ENCODE assay signal across 8 mouse cellular contexts in the genomic region with DNA sequence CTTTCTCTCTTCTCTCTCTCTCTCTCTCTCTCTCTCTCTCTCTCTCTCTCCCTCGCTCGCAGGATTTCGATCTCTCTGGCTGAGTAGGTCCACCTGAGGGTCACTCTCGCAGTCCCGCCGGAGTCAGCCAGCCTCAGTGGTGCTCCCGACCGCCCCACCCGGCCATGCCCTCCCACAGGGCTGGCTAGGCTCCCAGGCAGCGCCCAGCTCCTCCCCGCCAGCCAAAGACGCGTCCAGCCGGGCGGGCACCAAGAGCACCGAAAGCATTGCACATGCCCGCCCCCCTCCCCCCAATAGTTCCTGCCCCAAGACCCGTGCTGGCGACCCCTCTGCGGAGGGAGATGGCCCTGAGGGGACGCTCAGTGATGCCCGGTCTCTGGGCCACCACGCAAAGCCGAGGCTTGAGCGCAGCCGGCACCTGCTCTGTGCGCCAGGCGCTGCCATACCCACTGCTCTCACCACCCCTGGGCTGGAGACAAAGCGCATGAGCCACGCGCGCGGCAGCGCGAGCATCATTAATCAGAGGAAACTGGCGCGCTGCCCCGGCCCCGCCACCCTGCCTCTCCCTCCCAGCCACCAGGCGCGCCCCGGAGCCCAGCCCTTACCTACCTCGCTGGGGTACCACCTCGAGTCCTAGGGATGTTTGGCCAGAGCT. TPM values are rescaled to one million over a fixed set of nuclear protein-coding genes. Genes with fewer than 3 reads are reported as not detected.
DNase-seq lines count a peak whose midpoint lies in the region; ATAC-seq and TF ChIP-seq lines count a peak whose summit lies in the region.

No protein-coding gene starts in this region.

- H3K9ac ChIP-seq in forebrain, postnatal 0 days = peak overlapping the region; percentile 99
- no peak overlapping the region for H3K9ac ChIP-seq in intestine, embryonic 15.5 days

- peak; percentile 86 for ATAC-seq in forebrain, postnatal 0 days
- peak; percentile 65 for ATAC-seq in intestine, embryonic 15.5 days

- no peak; the same call in 1 of the 2 replicates for TF ChIP-seq POLR2A in cerebellum, adult 2 months (IDR thresholded peaks at IDR 0.05; ENCODE audit: borderline replicate concordance, insufficient read depth, low read length)

- no peaks in the 10 kb centered on the region for H3K36me3 ChIP-seq in forebrain, postnatal 0 days (ENCODE audit: insufficient read depth)
- no peaks in the 10 kb centered on the region for H3K36me3 ChIP-seq in intestine, embryonic 15.5 days

- peak overlapping the region; percentile 99 for H3K27ac ChIP-seq in cerebellum, adult 2 months (ENCODE audit: insufficient read depth, low read length)
- peak overlapping the region; percentile 99 for H3K27ac ChIP-seq in forebrain, postnatal 0 days (ENCODE audit: low read depth, low read length)
- H3K27ac ChIP-seq in intestine, embryonic 15.5 days = no peak overlapping the region

- peak; percentile 68 to 79 for DNase-seq in left cerebral cortex, adult 18-20 months (ENCODE audit: low spot score in 2 of 2)
- DNase-seq in left cerebral cortex, adult 11 months (ENCODE audit: low spot score) = no peak
- DNase-seq in cerebellum, adult 2 months = peak; percentile 93 to 94
- DNase-seq in forebrain, postnatal 0 days = peak; percentile 89
- peak; percentile 10 for DNase-seq in lung, postnatal 10 days
- peak; percentile 72 to 83 for DNase-seq in right cerebral cortex, adult 2 months (ENCODE audit: low spot score in 2 of 2)
- no peak for DNase-seq in urinary bladder, postnatal 36 days (ENCODE audit: low spot score in 2 of 2)

- peak overlapping the region; percentile 91 for H3K4me3 ChIP-seq in cerebellum, adult 2 months (replicated peaks; ENCODE audit: insufficient read depth, low read depth, low read length)
- H3K4me3 ChIP-seq in forebrain, postnatal 0 days (ENCODE audit: low read depth, low read length) = peak overlapping the region; percentile 71
- peak overlapping the region; percentile 29 for H3K4me3 ChIP-seq in intestine, embryonic 15.5 days (replicated peaks)

- no peaks in the 10 kb centered on the region for H3K27me3 ChIP-seq in cerebellum, adult 2 months (ENCODE audit: control insufficient read depth, insufficient read depth, low read length)
- H3K27me3 ChIP-seq in forebrain, postnatal 0 days (ENCODE audit: insufficient read depth, low read length) = no peaks in the 10 kb centered on the region
- H3K27me3 ChIP-seq in intestine, embryonic 15.5 days (replicated peaks) = peaks cover 44% of the 10 kb centered on the region

- H3K9me3 ChIP-seq in forebrain, postnatal 0 days (ENCODE audit: low read length) = no peaks in the 10 kb centered on the region
- no peaks in the 10 kb centered on the region for H3K9me3 ChIP-seq in intestine, embryonic 15.5 days

- under 1% methylated on average over 42 of the region's 44 CpGs for WGBS in cerebellum, adult 2 months
- WGBS in forebrain, postnatal 0 days = 1% methylated on average over 44 of the region's 44 CpGs
- WGBS in intestine, embryonic 15.5 days = under 1% methylated on average over 44 of the region's 44 CpGs

- H3K4me2 ChIP-seq in forebrain, postnatal 0 days (ENCODE audit: low read depth) = peak overlapping the region; percentile 72
- H3K4me2 ChIP-seq in intestine, embryonic 15.5 days (replicated peaks) = peak overlapping the region; percentile 62

- no peak for TF ChIP-seq CTCF in cerebellum, adult 2 months (IDR thresholded peaks at IDR 0.05; ENCODE audit: borderline replicate concordance, insufficient read depth, low read depth, low read length)
- TF ChIP-seq CTCF in forebrain, postnatal 0 days (IDR thresholded peaks at IDR 0.05; ENCODE audit: low read depth) = 0 out of 2 replicates have a peak, but pooled peaks have one; percentile 30

- H3K4me1 ChIP-seq in cerebellum, adult 2 months (ENCODE audit: control insufficient read depth, insufficient read depth, low read length) = peaks cover 9% of the 10 kb centered on the region; the same call in 1 of the 2 replicates
- H3K4me1 ChIP-seq in forebrain, postnatal 0 days (ENCODE audit: insufficient read depth) = no peaks in the 10 kb centered on the region
- H3K4me1 ChIP-seq in intestine, embryonic 15.5 days (replicated peaks) = 0 out of 2 replicates have a peak, but pooled peaks cover 4% of the 10 kb centered on the region

RNA-seq across cellular contexts. Expression of gene Arpp21, which starts 0.6 kb away (rescaled TPM):
- total RNA-seq in left cerebral cortex, adult 18-20 months (2021) = 100 to 1,000 TPM; 673 to 751 TPM
- polyA plus RNA-seq in cerebellum, adult 2 months (2012; rRNA removed) = 116 and 124 TPM in 2 replicates
- 151 and 230 TPM in 2 replicates for total RNA-seq in forebrain, postnatal 0 days (2014; rRNA removed)
- 118 and 122 TPM in 2 replicates for polyA plus RNA-seq in forebrain, postnatal 0 days (2015; fragmentation: Nextera tagmentation; extraction: Ambion mirVana)
- polyA plus RNA-seq in intestine, embryonic 15.5 days (2015; fragmentation: Nextera tagmentation; extraction: Ambion mirVana) = 0.70 and 1.1 TPM in 2 replicates

Comparison
In these comparisons a context has a peak if more than half of its experiments do, and no peak if none do; other contexts are left out.
1. DNase-seq: peak in left cerebral cortex, adult 18-20 months (2 of 2), cerebellum, adult 2 months (2 of 2), forebrain, postnatal 0 days (single experiment), lung, postnatal 10 days (single experiment) and right cerebral cortex, adult 2 months (2 of 2); none in left cerebral cortex, adult 11 months (single experiment) and urinary bladder, postnatal 36 days (0 of 2).
2. H3K4me3 ChIP-seq: peak in every context shown above with its lines; median percentile 91 in cerebellum, adult 2 months; 71 in forebrain, postnatal 0 days; 29 in intestine, embryonic 15.5 days.
3. RNA of gene Arpp21, which starts 0.6 kb away (polyA plus RNA-seq): 118 to 122 TPM in forebrain, postnatal 0 days and 116 to 124 TPM in cerebellum, adult 2 months; 0.70 to 1.1 TPM in intestine, embryonic 15.5 days; every median in the first group is over 10 times any median in the second.